In the genomic region with DNA sequence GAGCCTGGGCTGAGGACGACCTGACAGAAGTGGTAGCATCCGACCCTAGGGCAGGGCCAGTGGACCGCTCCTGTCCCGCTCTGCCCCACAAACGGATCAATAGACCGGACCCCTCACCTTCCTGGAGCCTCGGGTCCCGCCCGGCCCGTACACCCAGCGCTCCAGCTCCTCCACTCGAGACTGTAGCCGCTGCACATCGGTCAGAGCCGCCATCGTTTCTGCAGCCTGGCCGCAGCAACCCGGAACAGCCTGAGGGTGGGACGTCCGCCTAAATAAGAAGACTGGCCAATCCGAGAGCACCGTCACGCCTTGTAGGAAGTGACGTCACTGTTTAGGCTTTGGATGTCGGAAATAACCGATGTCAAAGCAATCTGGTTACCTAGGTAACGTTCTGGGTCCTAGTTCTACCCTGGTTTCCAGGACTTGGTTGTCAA, we compare ENCODE assay signal across 8 mouse cellular contexts. TPM values are rescaled to one million over a fixed set of nuclear protein-coding genes. Genes with fewer than 3 reads are reported as not detected.
DNase-seq lines count a peak whose midpoint lies in the region; ATAC-seq lines count a peak whose summit lies in the region.

Dctn3 (minus strand) TSS at position 253 of the 434 bp plus-strand sequence.

- H3K36me3 ChIP-seq in hindbrain, embryonic 12.5 days = peaks cover 18% of the 10 kb centered on the region

- WGBS in hindbrain, embryonic 12.5 days = under 1% methylated on average over 27 of the region's 27 CpGs

- H3K9ac ChIP-seq in hindbrain, embryonic 12.5 days = peak within 1 kb of the TSS; percentile 89

- H3K4me2 ChIP-seq in hindbrain, embryonic 12.5 days (replicated peaks) = peak within 1 kb of the TSS; percentile 81

- DNase-seq in NIH3T3 (ENCODE audit: low read depth) = peak; percentile 94
- peak; percentile 95 for DNase-seq in cerebellum, adult 9-11 months
- peak; percentile 88 to 94 for DNase-seq in frontal cortex, postnatal 10 days (ENCODE audit: low spot score in 2 of 2)
- peak; percentile 78 to 96 for DNase-seq in layer of hippocampus, postnatal 14 days (ENCODE audit: low spot score in 2 of 2)
- DNase-seq in lung, postnatal 14 days = peak; percentile 85
- DNase-seq in retina, adult 2 months (ENCODE audit: low read depth, low spot score) = peak; percentile 87
- DNase-seq in thymus, postnatal 36 days = peak; percentile 76 to 84

- no peaks in the 10 kb centered on the region for H3K9me3 ChIP-seq in hindbrain, embryonic 12.5 days (replicated peaks)

- peak within 1 kb of the TSS; percentile 85 for H3K4me3 ChIP-seq in hindbrain, embryonic 12.5 days

- peaks cover 45% of the 10 kb centered on the region for H3K27me3 ChIP-seq in hindbrain, embryonic 12.5 days

- H3K27ac ChIP-seq in hindbrain, embryonic 12.5 days = peak within 1 kb of the TSS; percentile 62; the same call in 1 of the 2 replicates

- H3K4me1 ChIP-seq in hindbrain, embryonic 12.5 days = peaks cover 34% of the 10 kb centered on the region

- ATAC-seq in hindbrain, embryonic 12.5 days (ENCODE audit: low FRiP score) = peak; percentile 91

RNA-seq across cellular contexts. Expression of gene Dctn3, which starts in this region (rescaled TPM):
- 191 and 199 TPM in 2 replicates for polyA plus RNA-seq in hindbrain, embryonic 12.5 days (2016; fragmentation: Nextera tagmentation; extraction: Ambion mirVana)
- 100 to 1,000 TPM; 161 to 163 TPM for total RNA-seq in layer of hippocampus, postnatal 14 days (2021)

Comparison
In these comparisons a context has a peak if more than half of its experiments do, and no peak if none do; other contexts are left out.
1. Peak in every context shown above with its lines: DNase-seq, ATAC-seq, H3K4me3 ChIP-seq and H3K27ac ChIP-seq.